Mouse (Mus musculus): ENCODE measurements around the gene Mdm1. TPM values are rescaled to one million over a fixed set of nuclear protein-coding genes. Genes with fewer than 3 reads are reported as not detected.

Gene Mdm1
- 25.1 and 25.3 TPM in 2 replicates for polyA plus RNA-seq (2015; fragmentation: Nextera tagmentation; extraction: Ambion mirVana)

DNA sequence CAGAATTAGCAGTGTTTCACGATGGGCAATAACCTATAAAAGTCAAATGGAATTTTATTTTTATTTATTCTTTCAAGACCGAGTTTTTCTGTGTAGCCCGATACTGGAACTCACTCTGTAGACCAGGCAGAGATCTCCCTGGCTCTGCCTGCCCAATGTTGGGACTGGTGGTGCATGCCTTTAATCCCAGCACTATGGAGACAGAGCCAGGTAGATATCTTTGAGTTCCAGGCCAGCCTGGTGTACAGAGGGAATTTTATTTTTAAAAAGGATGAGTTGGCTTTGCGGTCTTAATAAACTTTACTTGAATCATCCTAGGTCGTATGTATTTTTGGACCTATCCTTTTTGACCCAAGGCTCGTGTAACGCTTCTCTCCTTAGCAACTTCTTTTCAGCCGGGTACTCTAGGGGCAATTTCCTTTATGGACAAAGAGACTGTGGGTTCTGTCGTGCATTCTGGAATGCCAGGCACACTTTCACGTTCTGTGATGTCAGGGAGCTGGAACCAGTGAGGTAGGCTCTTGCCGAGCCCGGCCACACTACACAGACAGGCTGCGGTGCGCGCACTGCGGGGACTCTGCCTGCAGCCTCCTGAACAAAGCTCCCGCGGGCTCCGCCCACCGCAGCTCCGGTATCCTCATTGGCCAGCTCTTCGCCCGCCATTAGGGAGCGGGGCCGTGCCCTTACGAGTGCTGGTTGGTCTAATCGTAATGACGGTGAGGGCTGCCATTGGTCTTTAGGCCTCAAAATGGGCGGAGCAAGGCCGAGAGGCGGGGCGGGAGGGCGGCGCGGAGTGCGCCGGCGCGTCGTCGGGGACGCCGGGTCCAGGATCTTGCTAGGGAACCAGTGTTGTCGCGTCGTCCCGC, at the start of gene Mdm1:
Gene Mdm1 (plus strand): TSS at position 794 of the 866 bp plus-strand sequence.
- peak within 1 kb of the TSS; percentile 86 for H3K4me3 ChIP-seq (replicated peaks)
- ATAC-seq (ENCODE audit: low FRiP score), result peak; percentile 99
- peaks cover 22% of the 10 kb centered on the region for H3K4me1 ChIP-seq
- no peaks in the 10 kb centered on the region for H3K36me3 ChIP-seq
- peak within 1 kb of the TSS; percentile 74 for H3K4me2 ChIP-seq
- H3K9me3 ChIP-seq (replicated peaks), result no peaks in the 10 kb centered on the region
- peak within 1 kb of the TSS; percentile 70; the same call in 1 of the 2 replicates for H3K27ac ChIP-seq (replicated peaks)
- H3K27me3 ChIP-seq (replicated peaks), result no peaks in the 10 kb centered on the region
- 5% methylated on average over 47 of the region's 47 CpGs for WGBS
- H3K9ac ChIP-seq (replicated peaks), result peak within 1 kb of the TSS; percentile 58

DNA sequence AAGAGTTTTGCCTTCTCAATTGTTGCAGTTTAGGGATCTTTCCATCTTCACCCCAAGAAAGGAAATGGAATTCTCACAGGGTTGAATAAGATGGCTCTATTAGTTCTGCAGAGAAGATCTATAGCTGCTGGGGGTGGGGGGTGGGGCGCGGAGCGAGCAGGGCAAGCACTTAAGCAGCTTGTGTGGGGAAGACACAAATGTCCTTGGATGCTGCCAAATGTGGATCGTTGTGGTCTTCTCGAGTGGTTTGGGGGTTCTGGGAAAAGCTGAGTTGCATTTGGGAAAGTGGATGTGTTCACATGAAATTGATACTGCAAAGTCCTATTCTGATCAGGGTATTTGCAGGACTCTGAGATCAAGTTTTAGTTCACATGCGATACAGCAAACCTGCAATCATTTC, 48.9 kb upstream of the Mdm1 start:
- WGBS, result 77% methylated on average over 6 of the region's 6 CpGs
- no peaks in the 10 kb centered on the region for H3K27me3 ChIP-seq (replicated peaks)
- H3K4me1 ChIP-seq, result peaks cover 15% of the 10 kb centered on the region
- H3K27ac ChIP-seq (replicated peaks), result no peak overlapping the region
- no peaks in the 10 kb centered on the region for H3K9me3 ChIP-seq (replicated peaks)
- H3K36me3 ChIP-seq, result no peaks in the 10 kb centered on the region
- H3K4me3 ChIP-seq (replicated peaks), result no peak overlapping the region
- H3K4me2 ChIP-seq, result no peak overlapping the region
- no peak overlapping the region for H3K9ac ChIP-seq (replicated peaks)
- ATAC-seq (ENCODE audit: low FRiP score), result no peak

GRCm38 (mm10) chr10:118093728-118094127, 47.9 kb upstream of the Mdm1 start:
- H3K36me3 ChIP-seq, result no peaks in the 10 kb centered on the region
- no peak overlapping the region for H3K9ac ChIP-seq (replicated peaks)
- no peaks in the 10 kb centered on the region for H3K9me3 ChIP-seq (replicated peaks)
- H3K4me1 ChIP-seq, result peaks cover 8% of the 10 kb centered on the region
- no peaks in the 10 kb centered on the region for H3K27me3 ChIP-seq (replicated peaks)
- no peak for ATAC-seq (ENCODE audit: low FRiP score)
- no peak overlapping the region for H3K4me3 ChIP-seq (replicated peaks)
- no peak overlapping the region for H3K4me2 ChIP-seq
- H3K27ac ChIP-seq (replicated peaks), result no peak overlapping the region
- WGBS, result 71% methylated on average over 9 of the region's 9 CpGs

GRCm38 (mm10) chr10:118094853-118095252, 46.8 kb upstream of the Mdm1 start:
- Histone ChIP-seq H3K9me3 (replicated peaks) (no peaks in the 10 kb centered on the region), H3K4me2 (no peak overlapping the region), H3K9ac (replicated peaks) (no peak overlapping the region), H3K27ac (replicated peaks) (no peak overlapping the region), H3K36me3 (no peaks in the 10 kb centered on the region), H3K4me1 (peaks cover 8% of the 10 kb centered on the region), H3K27me3 (replicated peaks) (no peaks in the 10 kb centered on the region), H3K4me3 (replicated peaks) (no peak overlapping the region)
- WGBS, result 87% methylated on average over 4 of the region's 4 CpGs
- ATAC-seq (ENCODE audit: low FRiP score), result no peak

DNA sequence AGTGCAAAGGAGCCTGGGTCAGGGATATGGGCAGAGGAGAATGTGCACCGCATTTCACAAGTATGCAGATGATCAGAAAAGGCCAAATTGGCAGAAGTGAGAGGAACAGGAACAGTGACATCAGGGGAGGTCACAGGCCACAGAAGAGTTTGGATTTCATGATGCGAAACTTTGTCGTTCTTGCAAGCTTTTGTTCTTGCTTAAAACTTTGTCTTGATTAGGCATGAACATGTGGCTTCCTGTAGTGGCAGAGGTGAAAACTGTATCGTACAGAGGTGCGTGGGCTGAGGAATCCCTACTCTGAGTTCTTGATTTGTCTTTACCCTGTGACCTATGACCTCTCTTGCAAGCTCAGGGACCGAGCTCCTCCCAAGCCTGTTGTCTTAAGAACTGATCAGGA, 45.4 kb upstream of the Mdm1 start:
- no peaks in the 10 kb centered on the region for H3K27me3 ChIP-seq (replicated peaks)
- no peak overlapping the region for H3K4me3 ChIP-seq (replicated peaks)
- ATAC-seq (ENCODE audit: low FRiP score), result no peak
- H3K27ac ChIP-seq (replicated peaks), result no peak overlapping the region
- H3K9me3 ChIP-seq (replicated peaks), result no peaks in the 10 kb centered on the region
- no peak overlapping the region for H3K4me2 ChIP-seq
- H3K36me3 ChIP-seq, result no peaks in the 10 kb centered on the region
- H3K9ac ChIP-seq (replicated peaks), result no peak overlapping the region
- 89% methylated on average over 6 of the region's 6 CpGs for WGBS
- H3K4me1 ChIP-seq, result peaks cover 8% of the 10 kb centered on the region

GRCm38 (mm10) chr10:118097898-118098297, 43.7 kb upstream of the Mdm1 start:
- no peaks in the 10 kb centered on the region for H3K36me3 ChIP-seq
- H3K4me1 ChIP-seq, result no peaks in the 10 kb centered on the region
- no peak overlapping the region for H3K9ac ChIP-seq (replicated peaks)
- WGBS, result 79% methylated on average over 3 of the region's 3 CpGs
- H3K4me2 ChIP-seq, result no peak overlapping the region
- ATAC-seq (ENCODE audit: low FRiP score), result no peak
- H3K27me3 ChIP-seq (replicated peaks), result no peaks in the 10 kb centered on the region
- no peak overlapping the region for H3K4me3 ChIP-seq (replicated peaks)
- H3K9me3 ChIP-seq (replicated peaks), result no peaks in the 10 kb centered on the region
- H3K27ac ChIP-seq (replicated peaks), result no peak overlapping the region

DNA sequence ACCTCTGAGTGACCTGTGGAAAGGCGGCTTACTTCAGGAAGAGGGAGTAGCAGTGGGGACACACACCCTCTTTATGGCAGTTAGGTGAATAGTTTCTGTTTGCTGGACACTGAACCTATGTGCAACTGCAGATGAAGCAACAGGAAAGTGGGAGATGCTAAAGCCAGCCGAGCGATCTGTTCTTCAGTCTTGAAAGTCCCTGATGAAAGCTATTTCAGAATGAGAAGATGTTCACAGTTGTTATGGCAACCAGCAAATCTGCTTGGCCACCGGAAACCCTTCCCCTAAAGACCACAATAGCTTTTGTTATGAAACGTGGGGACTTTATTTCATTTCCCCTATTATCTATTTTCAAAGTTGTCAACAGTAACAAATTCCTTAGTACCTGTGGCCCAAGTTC, 41.0 kb upstream of the Mdm1 start:
- WGBS, result 50% methylated on average over 5 of the region's 5 CpGs
- Histone ChIP-seq H3K27me3 (replicated peaks) (no peaks in the 10 kb centered on the region), H3K9me3 (replicated peaks) (no peaks in the 10 kb centered on the region), H3K4me2 (no peak overlapping the region), H3K27ac (replicated peaks) (no peak overlapping the region), H3K36me3 (no peaks in the 10 kb centered on the region), H3K9ac (replicated peaks) (no peak overlapping the region), H3K4me3 (replicated peaks) (no peak overlapping the region), H3K4me1 (peaks cover 5% of the 10 kb centered on the region)
- no peak for ATAC-seq (ENCODE audit: low FRiP score)

DNA sequence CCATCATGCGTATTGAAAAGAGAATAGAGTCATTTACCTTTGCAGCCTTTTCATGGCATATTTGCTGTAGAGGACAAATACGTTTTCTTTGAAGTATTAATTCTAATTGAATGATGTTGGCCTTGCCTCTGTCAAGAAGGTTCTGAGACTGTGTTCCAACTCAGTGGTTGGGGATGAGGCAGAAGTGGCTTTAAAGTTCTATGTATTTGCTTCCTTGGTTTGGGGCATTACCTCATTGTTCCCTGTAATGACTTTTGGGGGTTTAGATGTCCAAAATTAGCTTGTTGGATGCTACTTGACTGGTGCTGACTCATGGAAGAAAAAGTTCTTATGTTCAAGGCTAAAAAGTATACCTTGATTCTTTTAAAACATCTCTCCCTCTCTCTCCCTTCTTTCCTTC, 40.6 kb upstream of the Mdm1 start:
- Histone ChIP-seq H3K27ac (replicated peaks) (no peak overlapping the region), H3K9me3 (replicated peaks) (no peaks in the 10 kb centered on the region), H3K4me3 (replicated peaks) (no peak overlapping the region), H3K36me3 (no peaks in the 10 kb centered on the region), H3K9ac (replicated peaks) (no peak overlapping the region), H3K27me3 (replicated peaks) (no peaks in the 10 kb centered on the region), H3K4me2 (no peak overlapping the region), H3K4me1 (peaks cover 5% of the 10 kb centered on the region)
- ATAC-seq (ENCODE audit: low FRiP score), result no peak
- WGBS, result 79% methylated on average over 2 of the region's 2 CpGs

DNA sequence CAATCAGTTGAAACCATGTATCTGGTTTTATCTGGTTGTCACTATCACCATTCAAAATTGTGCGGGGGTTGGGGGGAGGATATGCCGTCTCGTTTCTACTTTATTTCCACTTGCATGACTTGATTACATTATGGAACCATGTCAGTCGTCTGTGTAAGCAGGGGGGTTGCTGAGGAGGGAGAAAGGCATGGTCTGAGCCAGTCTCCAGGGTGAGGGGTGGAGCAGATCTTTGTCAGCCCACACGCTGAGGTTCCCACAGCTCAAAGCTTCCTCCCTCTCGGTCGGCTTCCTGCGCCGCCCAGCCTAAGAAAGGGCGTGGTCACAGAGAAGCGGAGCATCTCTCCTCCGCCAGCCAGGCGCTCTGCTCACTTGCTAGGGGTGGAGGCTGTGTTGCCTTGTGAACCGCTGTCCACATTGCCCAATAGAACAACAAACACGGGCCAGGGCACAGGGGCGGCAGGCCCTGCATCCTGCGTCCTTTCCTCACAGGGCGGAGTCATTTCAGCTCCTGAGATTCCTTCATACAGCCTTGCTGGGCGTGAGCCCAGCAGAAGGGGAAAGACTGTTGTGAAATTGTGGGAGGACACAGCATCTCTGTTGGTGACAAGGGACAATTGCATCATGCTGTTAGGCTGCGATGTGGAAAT, 38.5 kb upstream of the Mdm1 start:
- peak overlapping the region; percentile 82 for H3K27ac ChIP-seq (replicated peaks)
- WGBS, result 1% methylated on average over 20 of the region's 20 CpGs
- peak overlapping the region; percentile 43 for H3K4me3 ChIP-seq (replicated peaks)
- no peaks in the 10 kb centered on the region for H3K27me3 ChIP-seq (replicated peaks)
- peak overlapping the region; percentile 73 for H3K4me2 ChIP-seq
- H3K36me3 ChIP-seq, result no peaks in the 10 kb centered on the region
- ATAC-seq (ENCODE audit: low FRiP score), result peak; percentile 90
- H3K9ac ChIP-seq (replicated peaks), result peak overlapping the region; percentile 50
- H3K9me3 ChIP-seq (replicated peaks), result no peaks in the 10 kb centered on the region
- peaks cover 5% of the 10 kb centered on the region for H3K4me1 ChIP-seq

DNA sequence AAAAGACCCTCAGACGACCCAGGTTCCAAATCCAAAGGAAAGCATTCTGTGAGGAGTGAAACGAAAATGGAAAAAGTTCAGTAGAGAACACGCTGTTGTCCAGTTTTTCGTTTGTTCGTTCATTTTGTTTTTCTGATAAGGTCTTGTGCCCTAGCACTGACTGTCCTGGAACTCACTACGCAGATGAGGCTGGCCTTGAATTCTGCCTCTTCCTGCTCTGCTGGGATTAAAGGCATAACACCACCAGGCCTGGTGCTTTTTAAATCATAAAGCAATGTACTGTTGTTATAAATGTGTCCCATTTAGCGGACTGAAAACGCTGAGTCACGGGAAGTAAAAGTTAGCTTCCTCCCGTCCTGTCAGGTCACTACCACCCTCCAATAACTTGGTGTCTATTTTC, 37.7 kb upstream of the Mdm1 start:
- H3K27ac ChIP-seq (replicated peaks), result peak overlapping the region; percentile 82; the same call in 1 of the 2 replicates
- no peaks in the 10 kb centered on the region for H3K9me3 ChIP-seq (replicated peaks)
- H3K27me3 ChIP-seq (replicated peaks), result no peaks in the 10 kb centered on the region
- H3K36me3 ChIP-seq, result no peaks in the 10 kb centered on the region
- no peak for ATAC-seq (ENCODE audit: low FRiP score)
- H3K9ac ChIP-seq (replicated peaks), result no peak overlapping the region
- WGBS, result 83% methylated on average over 10 of the region's 10 CpGs
- no peak overlapping the region for H3K4me3 ChIP-seq (replicated peaks)
- H3K4me2 ChIP-seq, result peak overlapping the region; percentile 73; the same call in 1 of the 2 replicates
- peaks cover 5% of the 10 kb centered on the region for H3K4me1 ChIP-seq

GRCm38 (mm10) chr10:118107031-118107430, 34.6 kb upstream of the Mdm1 start:
- H3K27ac ChIP-seq (replicated peaks), result no peak overlapping the region
- no peaks in the 10 kb centered on the region for H3K36me3 ChIP-seq
- 83% methylated on average over 9 of the region's 9 CpGs for WGBS
- H3K4me2 ChIP-seq, result 0 out of 2 replicates have a peak overlapping the region, but pooled peaks have one; percentile 13
- H3K4me3 ChIP-seq (replicated peaks), result no peak overlapping the region
- H3K4me1 ChIP-seq, result peaks cover 16% of the 10 kb centered on the region
- no peak overlapping the region for H3K9ac ChIP-seq (replicated peaks)
- H3K9me3 ChIP-seq (replicated peaks), result no peaks in the 10 kb centered on the region
- no peak for ATAC-seq (ENCODE audit: low FRiP score)
- H3K27me3 ChIP-seq (replicated peaks), result no peaks in the 10 kb centered on the region
